Mouse (Mus musculus): ENCODE measurements around the gene Cnpy3.

DNA sequence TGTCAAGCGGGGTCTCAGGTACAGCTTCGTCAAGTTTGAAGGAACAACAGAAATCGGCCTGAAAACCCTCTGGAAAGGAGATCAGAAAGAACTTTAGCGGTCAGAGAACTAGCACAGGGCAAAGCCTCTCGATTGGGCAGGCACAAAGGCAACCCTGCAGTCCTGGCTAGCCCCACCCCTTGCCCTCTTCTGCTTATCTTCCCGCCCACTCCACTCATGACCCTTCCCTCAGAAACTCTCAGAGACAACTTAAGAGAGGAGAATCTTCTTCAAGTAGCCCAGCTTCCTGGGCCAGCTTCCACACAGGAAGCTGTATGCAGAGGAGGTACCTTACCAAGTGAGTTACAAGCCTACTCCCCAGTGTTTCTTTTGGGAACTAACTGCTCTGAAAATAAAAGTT, 49.7 kb upstream of the Cnpy3 start:
- TF ChIP-seq CTCF (IDR thresholded peaks at IDR 0.05; ENCODE audit: borderline replicate concordance, insufficient read depth, low read length) (no peak), POLR2A (IDR thresholded peaks at IDR 0.05; ENCODE audit: low read depth, low read length) (no peak)

All from embryonic fibroblast, embryonic 13.5 days (primary cell).